Mouse (Mus musculus) thymus, postnatal 0 days (tissue): ENCODE measurements around the gene Anapc13. TPM values are rescaled to one million over a fixed set of nuclear protein-coding genes. Genes with fewer than 3 reads are reported as not detected.

Experiments used
- DNase-seq: peaks from one replicate; pipeline ENCODE4 v3.0.0-alpha.2; 2015; ENCODE audit warnings: low spot score
- polyA plus RNA-seq: library from polyadenylated mRNA; unstranded; fragments of >200 nt; fragmentation: Nextera tagmentation; extraction: Ambion mirVana; gene quantifications from 2 replicates; pipeline ENCODE4 v1.2.1, GENCODE M21; 2015

The Anapc13 gene
- 181 and 185 TPM in 2 replicates for polyA plus RNA-seq

- DNase-seq: peak; percentile 97
These were observed at the start of gene Anapc13, which contains the start of gene Cep63 for GRCm38 (mm10) chr9:102625983-102626838. Anapc13 (plus strand) TSS chr9:102626296. Cep63 (minus strand) TSS chr9:102626534.

GRCm38 (mm10) chr9:102577480-102577879, 48.6 kb upstream of the Anapc13 start:
- peak; percentile 32 for DNase-seq

GRCm38 (mm10) chr9:102581921-102582469, 44.1 kb upstream of the Anapc13 start:
- no peak for DNase-seq

- no peak for DNase-seq
These were observed 38.7 kb upstream of the Anapc13 start for GRCm38 (mm10) chr9:102587347-102587746.

- no peak for DNase-seq
These were observed 31.3 kb upstream of the Anapc13 start for GRCm38 (mm10) chr9:102594667-102595393.

- no peak for DNase-seq
These were observed 30.2 kb upstream of the Anapc13 start for GRCm38 (mm10) chr9:102595662-102596436.

- no peak for DNase-seq
These were observed 24.9 kb upstream of the Anapc13 start for GRCm38 (mm10) chr9:102601187-102601586.

GRCm38 (mm10) chr9:102601666-102602065, 24.4 kb upstream of the Anapc13 start:
- no peak for DNase-seq

- DNase-seq: no peak
These were observed 20.9 kb upstream of the Anapc13 start for GRCm38 (mm10) chr9:102605162-102605561.

- DNase-seq: no peak
These were observed 18.6 kb upstream of the Anapc13 start for GRCm38 (mm10) chr9:102607471-102607870.

- DNase-seq: no peak
These were observed 16.9 kb upstream of the Anapc13 start for GRCm38 (mm10) chr9:102609221-102609620.

- no peak for DNase-seq
These were observed 11.0 kb upstream of the Anapc13 start for GRCm38 (mm10) chr9:102615071-102615470.

GRCm38 (mm10) chr9:102616267-102616666, 9.8 kb upstream of the Anapc13 start:
- no peak for DNase-seq

GRCm38 (mm10) chr9:102621385-102621784, 4.7 kb upstream of the Anapc13 start:
- no peak for DNase-seq

- peak; percentile 62 for DNase-seq
These were observed 3.8 kb upstream of the Anapc13 start for GRCm38 (mm10) chr9:102622192-102622857.

- no peak for DNase-seq
These were observed 3.2 kb upstream of the Anapc13 start for GRCm38 (mm10) chr9:102622876-102623275.

GRCm38 (mm10) chr9:102623581-102623980, 2.5 kb upstream of the Anapc13 start:
- no peak for DNase-seq

GRCm38 (mm10) chr9:102625401-102625982, 604 bp upstream of the Anapc13 start:
- DNase-seq: peak; percentile 58

- DNase-seq: no peak
These were observed 736 bp downstream of the Anapc13 start for GRCm38 (mm10) chr9:102626839-102627225.

GRCm38 (mm10) chr9:102627442-102627841, 1.3 kb downstream of the Anapc13 start:
- no peak for DNase-seq
